In genomic region chr2:127336497-127336832, GRCm38 (mm10) we compare ENCODE assay signal across 8 mouse cellular contexts. TPM values are rescaled to one million over a fixed set of nuclear protein-coding genes. Genes with fewer than 3 reads are reported as not detected.
DNase-seq lines count a peak whose midpoint lies in the region; ATAC-seq and TF ChIP-seq lines count a peak whose summit lies in the region.

No protein-coding gene starts in this region.

- no peak for ATAC-seq in lung, embryonic 14.5 days (ENCODE audit: insufficient read depth)
- ATAC-seq in embryonic facial prominence, embryonic 15.5 days (ENCODE audit: insufficient number of reproducible peaks, low FRiP score, low TSS enrichment, low read depth) = no peak
- ATAC-seq in intestine, embryonic 16.5 days = no peak
- ATAC-seq in neural tube, embryonic 13.5 days (ENCODE audit: low read depth) = no peak
- ATAC-seq in frontal cortex, adult (ENCODE audit: low TSS enrichment) = no peak
- ATAC-seq in granulocyte monocyte progenitor cell, adult 5-6 weeks (replicated peaks; ENCODE audit: poor library complexity, severe bottlenecking) = no peak

- peak overlapping the region; percentile 54 for H3K4me3 ChIP-seq in lung, embryonic 14.5 days (ENCODE audit: low read depth, low read length)
- H3K4me3 ChIP-seq in embryonic facial prominence, embryonic 15.5 days (replicated peaks) = peak overlapping the region; percentile 52
- H3K4me3 ChIP-seq in intestine, embryonic 16.5 days (ENCODE audit: low read length) = peak overlapping the region; percentile 57
- H3K4me3 ChIP-seq in neural tube, embryonic 13.5 days = peak overlapping the region; percentile 54

- H3K27ac ChIP-seq in lung, embryonic 14.5 days (ENCODE audit: low read depth) = no peak overlapping the region; the same call in 1 of the 2 replicates
- H3K27ac ChIP-seq in embryonic facial prominence, embryonic 15.5 days (replicated peaks) = no peak overlapping the region
- no peak overlapping the region for H3K27ac ChIP-seq in intestine, embryonic 16.5 days (ENCODE audit: low read length)
- no peak overlapping the region for H3K27ac ChIP-seq in neural tube, embryonic 13.5 days (replicated peaks)

- TF ChIP-seq CTCF in lung, embryonic 14.5 days (IDR thresholded peaks at IDR 0.05; ENCODE audit: low read depth) = no peak

- DNase-seq in lung, embryonic 14.5 days = no peak
- no peak for DNase-seq in lung, postnatal 10 days
- no peak for DNase-seq in layer of hippocampus, adult 9-11 months

- 2% methylated on average over 33 of the region's 33 CpGs for WGBS in lung, embryonic 14.5 days
- WGBS in embryonic facial prominence, embryonic 15.5 days = 3% methylated on average over 33 of the region's 33 CpGs
- 3% methylated on average over 33 of the region's 33 CpGs for WGBS in intestine, embryonic 16.5 days
- WGBS in neural tube, embryonic 13.5 days = 4% methylated on average over 31 of the region's 33 CpGs

- H3K36me3 ChIP-seq in lung, embryonic 14.5 days (ENCODE audit: insufficient read depth) = 0 out of 2 replicates have a peak, but pooled peaks cover 2% of the 10 kb centered on the region
- H3K36me3 ChIP-seq in embryonic facial prominence, embryonic 15.5 days = no peaks in the 10 kb centered on the region
- no peaks in the 10 kb centered on the region for H3K36me3 ChIP-seq in intestine, embryonic 16.5 days (ENCODE audit: control insufficient read depth, insufficient read depth, low read length)
- H3K36me3 ChIP-seq in neural tube, embryonic 13.5 days = no peaks in the 10 kb centered on the region

- H3K4me2 ChIP-seq in lung, embryonic 14.5 days = peak overlapping the region; percentile 92
- H3K4me2 ChIP-seq in embryonic facial prominence, embryonic 15.5 days (replicated peaks) = peak overlapping the region; percentile 95
- peak overlapping the region; percentile 97 for H3K4me2 ChIP-seq in intestine, embryonic 16.5 days (ENCODE audit: low read depth, low read length)
- H3K4me2 ChIP-seq in neural tube, embryonic 13.5 days = peak overlapping the region; percentile 85

- H3K27me3 ChIP-seq in lung, embryonic 14.5 days (ENCODE audit: insufficient read depth, low read length) = peaks cover 20% of the 10 kb centered on the region
- peaks cover 14% of the 10 kb centered on the region for H3K27me3 ChIP-seq in embryonic facial prominence, embryonic 15.5 days
- peaks cover 19% of the 10 kb centered on the region for H3K27me3 ChIP-seq in intestine, embryonic 16.5 days (replicated peaks; ENCODE audit: control insufficient read depth, insufficient read depth, low read length)
- H3K27me3 ChIP-seq in neural tube, embryonic 13.5 days = peaks cover 57% of the 10 kb centered on the region

- H3K4me1 ChIP-seq in lung, embryonic 14.5 days (ENCODE audit: insufficient read depth) = no peaks in the 10 kb centered on the region
- peaks cover 22% of the 10 kb centered on the region for H3K4me1 ChIP-seq in embryonic facial prominence, embryonic 15.5 days
- H3K4me1 ChIP-seq in intestine, embryonic 16.5 days (ENCODE audit: control insufficient read depth, insufficient read depth, low read length) = peaks cover 7% of the 10 kb centered on the region; the same call in 1 of the 2 replicates
- H3K4me1 ChIP-seq in neural tube, embryonic 13.5 days (replicated peaks) = peaks cover 12% of the 10 kb centered on the region

- no peaks in the 10 kb centered on the region for H3K9me3 ChIP-seq in lung, embryonic 14.5 days (ENCODE audit: low read depth, low read length)
- no peaks in the 10 kb centered on the region for H3K9me3 ChIP-seq in embryonic facial prominence, embryonic 15.5 days (replicated peaks)
- H3K9me3 ChIP-seq in intestine, embryonic 16.5 days (ENCODE audit: control insufficient read depth, low read length) = no peaks in the 10 kb centered on the region
- H3K9me3 ChIP-seq in neural tube, embryonic 13.5 days = no peaks in the 10 kb centered on the region

- H3K9ac ChIP-seq in lung, embryonic 14.5 days = peak overlapping the region; percentile 59
- H3K9ac ChIP-seq in embryonic facial prominence, embryonic 15.5 days = peak overlapping the region; percentile 35
- H3K9ac ChIP-seq in intestine, embryonic 16.5 days (ENCODE audit: low read depth, low read length) = peak overlapping the region; percentile 64
- peak overlapping the region; percentile 76 for H3K9ac ChIP-seq in neural tube, embryonic 13.5 days

RNA-seq across cellular contexts. Expression of gene Dusp2, which starts 0.5 kb away (rescaled TPM):
- 12.3 and 15.7 TPM in 2 replicates for polyA plus RNA-seq in lung, embryonic 14.5 days (2014; fragmentation: Nextera tagmentation; extraction: Ambion mirVana)
- polyA plus RNA-seq in embryonic facial prominence, embryonic 15.5 days (2015; fragmentation: Nextera tagmentation; extraction: Ambion mirVana) = 9.1 and 10.6 TPM in 2 replicates
- 2.1 and 3.5 TPM in 2 replicates for polyA plus RNA-seq in intestine, embryonic 16.5 days (2015; fragmentation: Nextera tagmentation; extraction: Ambion mirVana)
- 7.5 and 9.1 TPM in 2 replicates for polyA plus RNA-seq in neural tube, embryonic 13.5 days (2015; fragmentation: Nextera tagmentation; extraction: Ambion mirVana)
- 22.3 and 33.3 TPM in 2 replicates for total RNA-seq in granulocyte monocyte progenitor cell, adult 5-6 weeks (2014; fragmentation: Nextera tagmentation)
- total RNA-seq in granulocyte monocyte progenitor cell, adult 5-6 weeks (2017) = 50.4 and 51.2 TPM in 2 replicates

RNA-seq across cellular contexts. Expression of gene Astl, which starts 2.0 kb away (rescaled TPM):
- polyA plus RNA-seq in lung, embryonic 14.5 days (2014; fragmentation: Nextera tagmentation; extraction: Ambion mirVana) = not detected in 2 replicates
- 0.24 TPM in 1 of 2 replicates, not detected in the other for polyA plus RNA-seq in embryonic facial prominence, embryonic 15.5 days (2015; fragmentation: Nextera tagmentation; extraction: Ambion mirVana)
- polyA plus RNA-seq in intestine, embryonic 16.5 days (2015; fragmentation: Nextera tagmentation; extraction: Ambion mirVana) = not detected in 2 replicates
- polyA plus RNA-seq in neural tube, embryonic 13.5 days (2015; fragmentation: Nextera tagmentation; extraction: Ambion mirVana) = not detected in 2 replicates
- 0.60 TPM in 1 of 2 replicates, not detected in the other for total RNA-seq in granulocyte monocyte progenitor cell, adult 5-6 weeks (2014; fragmentation: Nextera tagmentation)
- 0.04 and 0.21 TPM in 2 replicates for total RNA-seq in granulocyte monocyte progenitor cell, adult 5-6 weeks (2017)

RNA-seq across cellular contexts. Expression of gene Adra2b, which starts 26.5 kb away (rescaled TPM):
- not detected in 2 replicates for polyA plus RNA-seq in lung, embryonic 14.5 days (2014; fragmentation: Nextera tagmentation; extraction: Ambion mirVana)
- polyA plus RNA-seq in embryonic facial prominence, embryonic 15.5 days (2015; fragmentation: Nextera tagmentation; extraction: Ambion mirVana) = 0.30 and 0.33 TPM in 2 replicates
- 1.3 and 2.0 TPM in 2 replicates for polyA plus RNA-seq in intestine, embryonic 16.5 days (2015; fragmentation: Nextera tagmentation; extraction: Ambion mirVana)
- polyA plus RNA-seq in neural tube, embryonic 13.5 days (2015; fragmentation: Nextera tagmentation; extraction: Ambion mirVana) = 0.32 and 0.45 TPM in 2 replicates
- total RNA-seq in granulocyte monocyte progenitor cell, adult 5-6 weeks (2014; fragmentation: Nextera tagmentation) = not detected in 2 replicates
- not detected in 2 replicates for total RNA-seq in granulocyte monocyte progenitor cell, adult 5-6 weeks (2017)
